Mouse (Mus musculus) kidney, postnatal 14 days (tissue): ENCODE data around the gene Hap1.

Experiments used
- DNase-seq: peaks from one replicate; pipeline ENCODE4 v3.0.0; 2022; ENCODE audit warnings: mixed read lengths

Hap1 gene

DNA sequence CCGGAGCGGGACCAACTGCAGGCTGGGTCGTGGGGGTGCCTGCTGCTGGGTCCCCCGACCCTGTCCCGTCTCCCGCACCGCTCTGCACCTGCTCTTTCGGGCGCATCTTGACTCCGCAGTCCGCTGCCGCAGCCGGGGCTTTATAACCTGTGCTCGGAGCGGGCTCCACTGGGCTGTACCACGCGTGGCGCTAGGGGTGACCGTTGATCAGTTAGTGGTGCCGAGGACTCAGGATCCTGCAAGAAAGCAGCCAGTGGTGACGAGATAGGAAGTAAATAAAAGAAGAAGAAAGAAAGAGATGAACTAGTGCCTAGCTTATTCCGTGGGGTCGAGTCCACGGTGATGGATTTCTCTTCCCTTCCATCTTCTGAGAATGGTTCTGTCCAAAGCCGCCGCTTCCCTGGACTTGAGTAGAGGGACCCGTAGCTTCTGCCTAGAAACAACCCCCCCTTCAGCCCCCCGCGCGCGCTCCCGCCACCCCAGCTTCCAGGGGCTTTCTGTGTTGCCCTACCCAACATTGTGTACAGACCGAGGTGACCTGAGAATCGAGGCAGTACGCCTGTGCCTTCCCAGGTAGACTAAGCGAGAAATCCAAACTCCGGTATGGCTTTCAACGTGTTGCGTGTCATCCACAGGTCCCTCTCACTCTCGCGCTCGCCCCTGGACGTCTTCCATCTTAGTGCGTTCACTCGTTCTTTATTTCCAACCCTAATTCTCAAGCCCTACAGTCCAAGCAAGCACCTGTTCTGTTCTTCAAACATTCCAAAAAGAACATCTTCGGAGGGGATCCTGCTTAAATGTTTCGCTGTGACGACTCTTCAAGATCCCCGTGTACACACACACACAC lies at the start of gene Hap1:
TSS of gene Hap1 (minus strand) at position 157 of the 847 bp plus-strand sequence.
- DNase-seq: peak; percentile 79

- DNase-seq: no peak
Observed at GRCm38 (mm10) chr11:100404456-100405074, 48.6 kb upstream of the Hap1 start.

DNA sequence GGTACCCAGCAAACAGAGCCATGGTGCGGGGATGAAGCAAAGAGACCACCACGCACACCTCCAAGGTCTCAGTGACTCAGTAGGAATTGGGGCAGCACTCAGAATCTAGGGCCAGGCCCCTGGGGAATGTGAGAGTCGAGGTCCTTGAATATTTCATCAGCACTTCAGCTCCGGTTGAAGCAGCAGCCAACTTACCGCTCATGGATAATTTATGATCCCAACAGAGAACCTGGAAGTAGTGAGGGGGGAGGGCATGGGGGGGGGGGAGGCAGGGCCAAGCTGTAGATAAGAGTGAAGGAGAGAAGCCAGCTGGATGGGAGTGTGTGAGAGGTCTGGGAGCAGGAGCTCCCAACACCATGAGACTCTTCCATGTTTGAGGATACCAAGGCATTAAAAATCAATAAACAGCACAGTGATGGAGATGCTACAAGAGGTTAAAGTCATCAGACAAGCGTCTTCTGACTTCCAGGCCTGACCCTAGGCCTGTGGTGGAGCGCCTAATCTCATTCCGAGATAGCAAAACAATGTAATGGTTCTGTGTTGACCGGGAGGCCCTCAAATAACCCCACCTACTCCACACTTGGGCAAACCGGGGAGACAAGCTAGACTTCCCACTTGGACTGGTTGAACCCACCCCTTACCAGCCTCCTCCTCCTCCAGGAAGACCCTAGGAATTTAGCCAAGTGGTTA lies 47.7 kb upstream of the Hap1 start:
- DNase-seq: no peak

DNA sequence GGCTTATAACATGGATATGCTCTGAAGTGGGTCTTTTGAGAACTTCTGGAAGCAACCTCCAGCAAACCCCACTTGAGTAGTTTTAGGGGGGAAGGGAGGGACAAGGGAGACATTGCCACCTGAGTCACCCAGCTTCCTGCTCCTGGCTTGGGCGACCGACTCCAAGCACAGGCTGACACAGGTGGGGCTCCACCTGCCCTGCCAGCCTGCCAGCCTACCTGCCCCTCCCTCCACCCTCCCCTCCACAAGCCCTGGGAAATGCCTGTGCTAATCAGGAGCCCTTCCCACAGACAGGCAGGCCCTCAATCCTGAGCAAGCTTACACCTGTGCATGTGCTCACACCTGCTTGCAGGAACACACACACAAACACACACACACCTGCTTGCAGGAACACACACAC lies 46.8 kb upstream of the Hap1 start:
- DNase-seq: no peak

DNA sequence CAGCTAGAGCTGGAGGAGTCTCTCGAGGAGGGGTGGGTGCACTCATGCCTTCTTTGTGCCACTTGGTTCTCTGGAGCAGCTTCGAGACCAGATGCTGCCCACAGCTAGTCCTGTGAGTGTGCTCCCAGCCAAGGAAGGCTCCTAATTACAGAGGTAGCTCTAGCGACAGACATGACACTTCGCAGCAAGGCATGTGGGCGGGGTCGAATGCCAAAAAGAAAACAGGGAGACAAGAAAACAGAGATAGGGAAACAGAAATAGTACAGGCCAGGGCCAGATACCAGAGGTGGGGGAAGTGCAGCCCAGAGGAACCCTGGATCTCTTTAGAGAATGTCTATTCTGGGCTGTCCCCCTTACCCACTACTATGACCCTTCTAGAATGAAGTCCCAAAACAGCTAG lies 46.3 kb upstream of the Hap1 start:
- no peak for DNase-seq

GRCm38 (mm10) chr11:100400842-100401241 lies 44.9 kb upstream of the Hap1 start:
- DNase-seq: no peak

DNA sequence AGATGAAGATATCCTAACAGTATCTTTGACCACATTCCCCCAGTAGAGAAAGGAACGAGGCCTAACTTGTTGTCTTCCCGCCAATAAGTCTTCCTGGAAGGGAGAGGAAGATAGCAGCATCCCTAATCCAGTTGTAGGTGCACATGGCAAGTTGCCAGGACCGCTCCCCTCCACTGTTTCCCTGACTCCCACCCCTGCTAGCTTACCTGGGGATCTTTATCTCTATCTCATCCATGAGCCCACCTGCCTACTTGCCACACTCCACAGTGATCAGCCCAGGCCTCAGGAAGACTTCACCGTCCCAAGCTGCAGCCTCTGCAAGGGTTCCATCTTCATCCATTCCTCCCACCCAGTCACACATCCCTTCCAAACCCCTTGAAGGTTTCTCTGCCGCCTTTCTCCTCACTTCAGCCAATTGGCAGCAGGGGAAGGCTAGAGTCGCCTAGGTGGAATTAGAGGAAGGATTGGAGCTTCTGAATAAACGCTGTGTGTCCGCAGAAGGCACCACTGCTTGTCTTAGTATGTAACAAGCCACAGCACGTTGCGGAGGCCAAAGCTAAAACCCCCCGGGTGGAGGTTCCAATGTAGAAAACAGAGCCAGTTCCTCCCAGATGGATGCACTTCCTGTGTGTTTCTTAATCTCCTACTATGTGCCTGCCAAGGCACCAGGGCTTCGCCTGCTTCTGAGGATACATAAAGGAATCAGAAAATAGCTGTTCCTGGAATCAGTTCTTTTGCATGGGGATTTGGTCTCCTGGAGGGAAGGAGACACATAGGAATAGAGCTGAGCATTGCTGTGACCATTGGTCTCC lies 44.0 kb upstream of the Hap1 start:
- DNase-seq: no peak

GRCm38 (mm10) chr11:100399320-100399719 lies 43.4 kb upstream of the Hap1 start:
- no peak for DNase-seq

GRCm38 (mm10) chr11:100398517-100398916 lies 42.6 kb upstream of the Hap1 start:
- no peak for DNase-seq

DNA sequence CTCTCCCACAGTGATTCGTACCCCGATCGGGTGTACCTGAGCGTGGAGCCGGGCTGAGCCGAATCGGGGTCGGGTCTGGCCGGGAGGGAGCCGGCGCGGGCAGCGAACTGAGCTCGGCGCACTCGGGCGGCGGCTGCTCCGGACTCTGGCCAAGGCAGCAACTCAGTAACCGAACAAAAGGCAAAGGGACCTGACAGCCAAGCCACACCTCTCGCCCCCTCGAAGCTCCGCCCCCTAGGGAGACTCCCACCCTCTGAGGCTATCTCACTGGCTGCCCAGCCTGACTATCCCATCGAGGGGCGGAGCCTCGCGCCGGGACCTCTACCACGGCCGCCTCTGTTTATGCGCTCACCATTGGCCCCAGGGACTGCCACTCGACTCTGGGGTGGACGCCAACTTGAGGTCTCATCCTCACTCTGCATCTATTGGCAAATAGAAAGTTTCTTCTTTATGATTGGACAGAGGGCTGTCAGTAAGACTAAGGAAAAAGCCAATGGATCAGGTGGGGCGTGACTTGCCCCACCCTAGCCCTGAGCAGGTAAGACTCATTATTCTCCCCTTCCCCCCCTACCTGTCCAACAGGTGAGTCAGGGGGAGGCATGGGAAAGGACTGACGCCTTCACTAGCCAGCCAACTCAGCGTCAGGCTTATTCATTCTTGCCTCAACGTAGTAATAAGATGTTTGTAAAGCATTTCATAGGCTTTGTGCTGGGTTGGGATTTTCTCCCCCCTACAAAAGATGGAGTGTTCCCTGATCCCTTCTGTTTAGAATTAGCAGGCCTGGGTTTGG lies 41.9 kb upstream of the Hap1 start, which contains the start of gene Jup:
TSS of gene Jup (minus strand) at position 164 of the 790 bp plus-strand sequence.
- DNase-seq: peak; percentile 100

GRCm38 (mm10) chr11:100396886-100397599 lies 41.1 kb upstream of the Hap1 start:
- peak; percentile 78 for DNase-seq

DNA sequence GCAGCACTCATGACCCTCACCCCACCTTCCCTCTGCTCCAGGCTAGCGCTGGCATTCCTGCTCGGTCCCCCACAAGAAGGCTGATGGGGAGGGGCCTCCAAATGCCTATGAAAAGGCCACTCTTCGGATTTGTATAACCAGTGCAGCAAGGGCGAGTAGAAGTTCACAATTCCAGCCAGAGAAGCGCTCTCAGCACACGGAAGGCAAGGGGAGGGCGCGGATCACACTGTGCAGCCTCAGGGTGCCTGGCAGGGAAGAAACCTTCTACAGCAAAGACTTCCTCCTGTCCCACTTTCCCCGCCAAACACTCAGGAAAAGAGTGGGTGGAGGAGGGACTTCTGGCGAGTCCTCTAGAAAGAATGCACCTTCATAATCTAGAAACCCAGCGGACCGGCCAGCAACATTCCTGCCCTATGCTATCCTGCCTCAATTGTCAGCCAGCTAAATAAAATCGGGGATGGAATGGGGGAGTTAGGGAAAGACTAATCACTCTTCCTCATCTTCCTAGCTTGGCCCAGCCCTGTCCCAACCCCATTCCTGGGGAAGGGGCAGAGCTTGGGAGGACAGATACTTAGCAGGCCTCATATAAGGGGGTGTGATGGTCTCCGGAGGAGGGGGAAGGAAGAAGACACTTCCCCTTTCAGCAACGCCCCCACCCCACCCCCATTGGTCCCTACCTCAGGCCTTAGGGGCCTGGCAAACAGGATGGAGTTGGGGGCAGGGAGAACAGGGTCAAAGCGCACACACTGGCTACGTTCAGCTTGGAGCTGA lies 40.1 kb upstream of the Hap1 start:
- DNase-seq: peak; percentile 73

DNA sequence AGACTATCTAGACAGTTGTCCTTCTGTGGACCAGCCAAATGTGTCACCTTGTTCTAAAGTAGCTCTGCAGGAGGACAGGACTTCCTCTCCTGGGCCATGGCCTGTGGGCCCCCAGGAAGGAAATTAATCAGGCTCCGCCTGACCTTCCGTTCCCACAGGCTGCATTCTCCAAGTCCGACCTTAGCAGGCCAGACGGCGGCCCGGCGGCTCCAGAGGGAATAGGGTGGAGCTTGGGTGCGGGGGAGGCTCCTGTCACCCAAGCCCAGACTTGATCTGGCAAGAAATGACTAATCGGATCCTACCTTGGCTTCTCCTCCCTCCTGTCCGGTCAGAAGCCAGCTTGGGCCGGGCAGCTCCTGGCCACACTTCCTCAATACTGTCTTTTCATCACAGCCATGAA lies 39.3 kb upstream of the Hap1 start:
- DNase-seq: peak; percentile 92

DNA sequence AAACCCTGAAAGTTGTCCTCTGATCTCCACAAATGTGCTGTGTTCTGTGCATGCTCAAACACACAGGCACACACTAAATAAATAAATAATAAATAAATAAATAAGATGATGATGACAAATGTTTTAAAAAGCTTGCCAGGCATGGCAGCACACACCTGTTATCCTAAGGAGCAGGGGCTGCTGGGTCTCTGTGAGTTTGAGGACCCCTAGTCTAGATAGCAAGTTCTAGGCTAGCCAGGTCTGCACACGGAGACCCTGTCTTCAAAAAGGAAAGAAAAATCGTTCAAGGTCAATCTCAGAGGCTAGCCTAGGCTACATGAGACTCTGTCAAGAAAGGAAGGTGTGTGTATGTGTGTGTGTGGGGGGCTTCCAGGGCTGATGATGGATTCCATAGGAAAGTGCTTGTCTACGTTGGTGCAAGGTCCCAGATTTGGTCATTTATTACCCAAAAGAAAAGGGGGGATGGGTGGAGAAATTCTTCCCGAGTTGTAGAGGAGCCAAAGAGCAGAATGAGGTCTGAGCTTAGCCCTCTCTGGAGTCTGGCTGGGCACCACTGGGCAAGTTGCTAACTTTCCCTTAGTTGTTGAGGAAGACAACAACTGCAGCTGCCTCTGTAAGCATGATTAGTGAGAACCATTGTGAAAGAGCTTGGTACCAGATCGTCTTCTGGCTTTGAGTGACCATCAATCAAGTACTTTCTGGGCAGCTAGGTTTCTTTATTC lies 38.6 kb upstream of the Hap1 start:
- DNase-seq: peak; percentile 44

DNA sequence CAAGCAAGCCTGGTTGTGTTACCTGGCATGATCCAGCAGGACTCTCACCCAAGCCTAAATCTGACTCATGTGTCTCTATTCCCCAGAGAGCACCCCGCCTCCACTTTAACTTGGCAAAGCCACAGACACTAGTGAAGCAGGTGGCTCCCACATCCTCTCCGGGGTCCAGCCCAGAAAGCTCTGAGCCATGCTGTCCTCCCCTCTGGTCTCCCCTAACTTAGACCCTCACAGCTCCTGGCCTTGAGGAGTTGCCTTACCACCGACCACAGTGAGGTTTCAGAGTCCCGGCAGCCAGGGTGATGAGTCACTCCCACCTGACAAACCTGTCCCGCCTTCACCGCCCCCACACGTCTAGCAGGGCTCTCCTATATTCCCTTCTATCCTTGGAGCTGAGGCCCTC lies 37.8 kb upstream of the Hap1 start:
- DNase-seq: no peak

- DNase-seq: no peak
Observed at GRCm38 (mm10) chr11:100392958-100393357, 37.0 kb upstream of the Hap1 start.

DNA sequence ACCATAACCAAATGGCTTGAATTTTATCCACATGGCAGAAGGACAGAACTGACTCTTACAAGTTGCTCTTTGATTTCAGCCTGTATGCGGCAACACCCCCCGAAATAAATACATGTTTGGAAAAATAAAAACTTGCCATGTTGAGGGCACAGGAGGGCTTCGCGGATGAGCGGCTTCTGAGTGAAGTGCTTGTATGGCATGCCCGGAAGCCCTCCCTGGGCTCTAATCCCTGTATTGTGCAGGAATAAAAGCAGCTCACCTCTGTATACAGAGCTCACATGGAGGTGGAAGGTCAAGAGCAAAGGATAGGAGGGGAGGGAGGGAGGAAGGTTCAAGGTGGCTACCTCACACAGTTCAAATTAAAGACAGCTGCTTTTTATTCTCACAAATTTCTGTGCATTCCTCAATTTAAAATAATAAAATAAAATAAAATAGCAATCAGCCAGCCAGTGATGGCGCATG lies 36.0 kb upstream of the Hap1 start:
- no peak for DNase-seq

DNA sequence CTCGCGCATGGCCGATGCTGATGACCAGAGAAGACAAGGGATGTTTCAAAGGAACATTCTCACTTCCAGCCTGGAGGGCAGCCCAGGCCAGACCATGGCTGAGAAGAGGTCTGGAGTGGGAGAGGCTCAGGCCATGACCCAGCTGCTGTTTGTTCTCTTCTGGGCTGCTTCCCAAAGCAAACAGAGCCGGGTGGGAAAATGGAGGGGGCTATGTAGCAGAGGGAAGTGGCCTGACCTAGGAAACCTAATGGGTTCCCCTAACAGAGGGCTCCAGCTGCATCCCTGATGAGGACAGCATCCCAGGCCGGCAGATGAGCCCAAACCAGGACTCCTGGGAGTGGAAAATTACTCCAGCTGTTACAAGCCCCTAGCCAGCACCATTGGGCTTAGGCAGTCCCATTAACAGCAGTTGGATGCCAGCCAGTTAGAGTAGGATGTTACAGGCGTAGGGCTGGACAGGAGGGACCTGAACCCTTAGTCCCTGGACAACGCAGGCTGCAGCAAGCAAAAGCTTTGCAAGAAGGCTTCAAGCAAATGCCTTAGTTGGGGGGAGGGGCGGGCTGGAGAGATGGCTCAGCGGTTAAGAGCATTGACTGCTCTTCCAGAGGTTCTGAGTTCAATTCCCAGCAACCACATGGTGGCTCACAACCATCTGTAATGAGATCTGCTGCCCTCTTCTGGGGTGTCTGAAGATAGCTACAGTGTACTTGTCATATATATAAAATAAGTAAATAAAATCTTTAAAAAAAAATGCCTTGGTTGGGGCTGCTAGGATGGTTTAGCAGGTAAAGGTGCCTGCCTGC lies 35.4 kb upstream of the Hap1 start:
- peak; percentile 91 for DNase-seq

DNA sequence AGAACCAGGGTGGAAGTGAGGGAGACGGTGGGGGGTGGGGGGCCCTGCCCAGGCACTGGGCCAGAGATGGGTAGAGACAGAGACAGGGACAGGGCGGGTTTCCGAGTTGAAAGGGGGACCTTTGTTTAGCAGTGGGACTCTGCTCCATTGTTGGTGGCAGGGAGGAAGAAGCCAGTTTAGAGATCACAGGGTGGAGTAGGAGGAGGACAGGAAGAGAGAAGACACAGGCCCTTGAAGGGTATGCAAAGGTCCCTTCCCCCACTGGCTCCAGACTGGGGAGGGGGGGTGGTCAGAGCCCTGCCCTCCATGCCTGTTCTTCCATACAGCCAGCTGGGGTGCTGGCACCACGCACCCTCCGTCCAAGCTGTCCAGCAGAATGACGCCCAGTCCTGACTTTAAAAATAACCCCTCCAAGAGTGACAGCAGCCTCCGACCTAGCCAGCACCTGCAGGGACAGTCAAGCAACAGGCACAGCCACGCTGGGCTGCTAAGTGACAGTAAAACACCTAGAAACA lies 34.1 kb upstream of the Hap1 start:
- DNase-seq: peak; percentile 83
